Mouse (Mus musculus) embryonic fibroblast, embryonic 13.5 days (primary cell): ENCODE results near the gene Calm3.

Source experiments
- CTCF ChIP-seq: IDR thresholded peaks from 2 replicates; pipeline ENCODE4 v1.5.1; 2011; ENCODE audit warnings: mild to moderate bottlenecking, control low read depth, low read length, moderate library complexity, borderline replicate concordance; ENCODE audit not compliant: insufficient read depth
- POLR2A ChIP-seq: IDR thresholded peaks from 2 replicates; pipeline ENCODE4 v1.6.1; 2011; ENCODE audit warnings: low read depth, mild to moderate bottlenecking, control low read depth, low read length, moderate library complexity

GRCm38 (mm10) chr7:16917447-16917846 is 6.5 kb downstream of the Calm3 start:
- no peak for TF ChIP-seq POLR2A
- TF ChIP-seq CTCF, result no peak
